Mouse (Mus musculus): ENCODE results near the gene Mvk. TPM values are rescaled to one million over a fixed set of nuclear protein-coding genes. Genes with fewer than 3 reads are reported as not detected.

The Mvk gene
- total RNA-seq, 2 experiments from 2014 or later: 9.1 to 13.8 TPM

DNA sequence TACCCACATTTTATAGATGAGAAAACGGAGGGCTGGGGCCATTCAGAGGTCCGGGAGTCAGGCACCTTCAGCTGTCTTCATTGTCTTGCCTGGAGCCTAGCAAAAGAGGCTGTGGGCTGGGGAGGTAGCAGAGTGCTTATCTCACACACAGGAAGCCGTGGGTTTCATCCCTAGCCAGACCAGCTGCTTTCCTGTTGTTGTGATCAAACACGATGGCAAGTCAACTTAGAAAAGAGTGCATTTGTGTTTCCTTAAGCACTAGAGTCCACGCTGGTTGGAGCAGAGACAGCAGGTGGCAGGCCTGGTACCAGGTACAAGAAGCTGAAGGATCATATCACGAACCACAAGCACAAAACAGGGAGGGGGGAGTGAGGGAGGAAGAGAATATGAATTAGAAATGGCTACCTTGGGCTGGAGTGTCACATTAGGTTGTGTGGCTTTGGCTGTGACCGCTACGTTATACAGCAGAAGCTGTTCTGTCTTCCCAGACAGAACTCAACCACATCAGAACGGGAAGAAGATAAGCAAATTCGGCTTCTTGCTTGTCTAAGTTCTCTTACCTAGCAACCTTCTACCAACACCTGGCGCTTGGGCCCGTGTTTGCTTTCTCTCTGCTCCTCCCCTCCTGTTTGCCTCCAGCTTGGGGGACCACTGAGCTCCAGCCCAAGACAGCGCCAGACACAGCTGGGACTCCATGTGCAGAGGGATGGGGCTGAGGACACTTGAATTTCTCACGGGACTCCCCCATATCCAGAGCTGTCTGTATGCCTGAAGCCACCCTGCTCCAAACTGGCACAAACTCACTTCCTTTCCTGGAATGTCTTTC is 61.4 kb downstream of the Mvk start:
- intact Hi-C loops (cut with DNase I; ENCODE audit: low total_unique reads): no loop called here
- DNase-seq: no peak

DNA sequence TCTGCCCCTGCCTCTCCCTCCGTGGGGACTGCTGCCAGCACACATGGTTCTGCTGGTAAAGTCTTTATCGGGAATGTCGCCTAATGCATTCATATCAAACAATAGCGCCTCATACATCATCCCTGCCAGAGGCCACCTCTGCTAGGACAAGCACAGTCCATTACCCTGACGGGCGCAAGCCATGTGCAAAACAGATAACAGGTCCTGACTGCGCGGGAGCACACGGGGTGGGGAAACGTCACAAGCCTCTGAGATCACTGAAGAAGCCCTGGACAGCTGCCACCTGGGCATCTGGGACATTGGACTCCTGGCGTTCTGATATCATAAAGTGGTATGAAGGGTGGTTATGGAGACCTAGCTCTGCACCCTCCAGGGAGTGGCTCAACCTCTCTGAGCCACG is 63.3 kb downstream of the Mvk start:
- intact Hi-C loops (cut with DNase I; ENCODE audit: low total_unique reads): no loop called here
- DNase-seq: no peak

DNA sequence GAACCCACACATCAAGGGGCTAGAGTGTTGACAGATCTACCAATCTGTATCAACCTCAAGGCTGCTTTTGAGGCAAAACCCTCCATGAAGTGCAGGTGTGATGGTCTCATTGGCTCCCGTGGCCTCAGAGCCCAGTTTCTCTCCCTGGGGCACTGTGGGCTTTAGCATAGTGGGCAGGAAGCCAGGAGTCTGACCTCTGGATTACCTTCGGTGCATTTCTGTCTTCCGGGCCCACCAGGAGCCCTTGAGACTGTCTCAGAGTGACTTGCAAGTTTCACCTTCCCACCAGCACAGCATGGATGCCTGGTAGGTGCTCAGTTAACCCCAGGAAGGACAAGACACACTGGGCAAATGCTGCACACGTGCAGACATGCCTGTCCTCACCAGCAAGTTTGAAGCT is 63.9 kb downstream of the Mvk start:
- DNase-seq: no peak
- intact Hi-C loops (cut with DNase I; ENCODE audit: low total_unique reads): no loop called here

DNA sequence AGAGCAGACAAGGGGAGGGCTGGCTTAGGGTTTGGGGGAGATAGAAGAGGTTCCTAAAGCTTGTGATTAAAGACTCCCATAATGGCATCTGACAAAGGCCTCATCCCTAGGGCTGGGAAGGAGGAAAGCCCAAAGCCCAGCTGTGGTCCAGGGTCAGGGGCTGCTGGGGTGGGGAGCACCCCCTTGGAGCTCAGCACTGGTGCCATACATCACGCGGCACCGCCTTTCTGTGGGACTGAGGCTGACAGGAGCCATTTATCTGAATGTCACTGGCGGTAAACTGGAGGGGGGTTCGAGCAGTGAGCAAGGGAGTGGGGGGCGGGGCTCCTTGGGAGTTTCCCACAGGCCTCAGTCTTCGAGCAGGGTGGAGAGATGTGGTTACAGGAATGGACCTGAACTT is 65.4 kb downstream of the Mvk start:
- no peak for DNase-seq
- intact Hi-C loops (cut with DNase I; ENCODE audit: low total_unique reads): no loop called here

Small RNAs within 50 kb of the gene (microRNA-seq; reads per million reads assigned to microRNA genes)
- 0 reads per million in 2 experiments for gene Mir7027

Other genes with a start within 250 kb of the Mvk start
- gene Foxn4, start 170.5 kb upstream of the Mvk start, total RNA-seq (2021): not detected
- gene Myo1h, start 155.1 kb upstream of the Mvk start, total RNA-seq (2021): 1 to 10 TPM in 1 of 2 experiments, not detected in 1; 1.1 TPM
- 10 to 100 TPM; 24.2 to 25.0 TPM for gene Kctd10, start 63.8 kb upstream of the Mvk start, total RNA-seq (2021)
- 10 to 100 TPM; 64.7 to 67.5 TPM for gene Ube3b, start 63.7 kb upstream of the Mvk start, total RNA-seq (2021)
- gene Mmab, start 209 bp upstream of the Mvk start, total RNA-seq (2021): 10 to 100 TPM in 1 of 2 experiments, 1 to 10 TPM in 1; 9.9 to 11.4 TPM
- under 1 TPM; 0.49 to 0.96 TPM for gene Fam222a, start 123.7 kb downstream of the Mvk start, total RNA-seq (2021)
- 1 to 10 TPM; 1.6 to 1.8 TPM for gene Trpv4, start 214.2 kb downstream of the Mvk start, total RNA-seq (2021)
- 10 to 100 TPM; 10.8 to 13.5 TPM for gene Gltp, start 246.7 kb downstream of the Mvk start, total RNA-seq (2021)